Mouse (Mus musculus): ENCODE results near the gene Ostm1. TPM values are rescaled to one million over a fixed set of nuclear protein-coding genes. Genes with fewer than 3 reads are reported as not detected.

Ostm1 gene
- polyA plus RNA-seq, 1 experiment from 2014 or later: 23.9 TPM

GRCm38 (mm10) chr10:42661916-42662315 is 78.3 kb downstream of the Ostm1 start:
- TF ChIP-seq EP300 (IDR thresholded peaks at IDR 0.05) (no peak), CTCF (IDR thresholded peaks at IDR 0.05) (no peak)
- 83% methylated on average over 2 of the region's 2 CpGs for WGBS

DNA sequence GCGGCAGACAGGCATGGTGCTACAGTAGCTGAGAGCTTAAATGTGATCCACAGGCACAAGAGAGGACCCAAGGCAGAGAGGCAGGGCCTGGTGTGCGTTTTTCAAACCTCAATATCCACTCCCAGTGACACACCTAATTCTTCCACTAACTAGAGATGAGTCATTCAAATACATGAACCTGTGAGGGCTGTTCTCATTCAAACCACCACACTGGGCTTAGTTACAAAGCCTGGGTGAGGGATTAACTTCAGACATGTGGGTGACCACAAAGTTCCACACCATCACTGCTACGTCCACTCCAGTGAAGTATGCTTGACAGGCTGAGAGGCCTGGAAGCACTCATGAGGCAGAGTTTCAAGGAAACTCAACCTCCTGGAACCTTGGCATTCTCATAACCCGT is 86.3 kb downstream of the Ostm1 start:
- Histone ChIP-seq H3K27ac (ENCODE audit: low read length) (no peak overlapping the region), H3K27me3 (replicated peaks; ENCODE audit: insufficient read depth, low read length) (no peaks in the 10 kb centered on the region), H3K36me3 (ENCODE audit: insufficient read depth, low read length) (no peaks in the 10 kb centered on the region), H3K9me3 (ENCODE audit: low read length) (no peaks in the 10 kb centered on the region), H3K4me1 (ENCODE audit: insufficient read depth, low read depth, low read length) (no peaks in the 10 kb centered on the region), H3K4me3 (ENCODE audit: low read depth, low read length) (no peak overlapping the region), H3K4me2 (replicated peaks; ENCODE audit: low read depth, low read length) (no peak overlapping the region), H3K9ac (replicated peaks; ENCODE audit: low read depth) (no peak overlapping the region)
- ATAC-seq (0 out of 2 replicates have a peak, but pooled peaks have one; percentile 11), DNase-seq (ENCODE audit: low spot score) (peak; percentile 22)
- 69% methylated on average over 4 of the region's 4 CpGs for WGBS
- TF ChIP-seq EP300 (IDR thresholded peaks at IDR 0.05) (no peak), CTCF (IDR thresholded peaks at IDR 0.05) (no peak)

More at GRCm38 (mm10) chr10:42661916-42662315, 78.3 kb downstream of the Ostm1 start:
- Histone ChIP-seq H3K27me3 (replicated peaks; ENCODE audit: insufficient read depth, low read length) (no peaks in the 10 kb centered on the region), H3K9me3 (ENCODE audit: low read length) (no peaks in the 10 kb centered on the region), H3K9ac (replicated peaks; ENCODE audit: low read depth) (no peak overlapping the region), H3K27ac (ENCODE audit: low read length) (no peak overlapping the region), H3K36me3 (ENCODE audit: insufficient read depth, low read length) (no peaks in the 10 kb centered on the region), H3K4me1 (ENCODE audit: insufficient read depth, low read depth, low read length) (no peaks in the 10 kb centered on the region), H3K4me2 (replicated peaks; ENCODE audit: low read depth, low read length) (no peak overlapping the region), H3K4me3 (ENCODE audit: low read depth, low read length) (no peak overlapping the region)
- no peak for ATAC-seq
- no peak for DNase-seq (ENCODE audit: low spot score)

GRCm38 (mm10) chr10:42672798-42673197 is 89.2 kb downstream of the Ostm1 start:
- H3K36me3 ChIP-seq (ENCODE audit: insufficient read depth, low read length): no peaks in the 10 kb centered on the region
- ATAC-seq: no peak
- H3K9ac ChIP-seq (replicated peaks; ENCODE audit: low read depth): no peak overlapping the region
- H3K4me3 ChIP-seq (ENCODE audit: low read depth, low read length): no peak overlapping the region
- no peaks in the 10 kb centered on the region for H3K27me3 ChIP-seq (replicated peaks; ENCODE audit: insufficient read depth, low read length)
- H3K9me3 ChIP-seq (ENCODE audit: low read length): no peaks in the 10 kb centered on the region
- no peak overlapping the region for H3K27ac ChIP-seq (ENCODE audit: low read length)
- H3K4me1 ChIP-seq (ENCODE audit: insufficient read depth, low read depth, low read length): no peaks in the 10 kb centered on the region
- TF ChIP-seq CTCF (IDR thresholded peaks at IDR 0.05) (no peak), EP300 (IDR thresholded peaks at IDR 0.05) (no peak)
- no peak for DNase-seq (ENCODE audit: low spot score)
- no peak overlapping the region for H3K4me2 ChIP-seq (replicated peaks; ENCODE audit: low read depth, low read length)
- 63% methylated on average over 3 of the region's 3 CpGs for WGBS

- Histone ChIP-seq H3K9ac (replicated peaks; ENCODE audit: low read depth) (no peak overlapping the region), H3K4me1 (ENCODE audit: insufficient read depth, low read depth, low read length) (peaks cover 6% of the 10 kb centered on the region; the same call in 1 of the 2 replicates), H3K27me3 (replicated peaks; ENCODE audit: insufficient read depth, low read length) (no peaks in the 10 kb centered on the region), H3K9me3 (ENCODE audit: low read length) (no peaks in the 10 kb centered on the region), H3K36me3 (ENCODE audit: insufficient read depth, low read length) (no peaks in the 10 kb centered on the region), H3K4me3 (ENCODE audit: low read depth, low read length) (no peak overlapping the region), H3K4me2 (replicated peaks; ENCODE audit: low read depth, low read length) (no peak overlapping the region), H3K27ac (ENCODE audit: low read length) (no peak overlapping the region)
- no peak for ATAC-seq
- DNase-seq (ENCODE audit: low spot score): no peak
- WGBS: 79% methylated on average over 4 of the region's 4 CpGs
- TF ChIP-seq CTCF (IDR thresholded peaks at IDR 0.05) (no peak), EP300 (IDR thresholded peaks at IDR 0.05) (no peak)
These were observed 91.9 kb downstream of the Ostm1 start for GRCm38 (mm10) chr10:42675571-42675970.

DNA sequence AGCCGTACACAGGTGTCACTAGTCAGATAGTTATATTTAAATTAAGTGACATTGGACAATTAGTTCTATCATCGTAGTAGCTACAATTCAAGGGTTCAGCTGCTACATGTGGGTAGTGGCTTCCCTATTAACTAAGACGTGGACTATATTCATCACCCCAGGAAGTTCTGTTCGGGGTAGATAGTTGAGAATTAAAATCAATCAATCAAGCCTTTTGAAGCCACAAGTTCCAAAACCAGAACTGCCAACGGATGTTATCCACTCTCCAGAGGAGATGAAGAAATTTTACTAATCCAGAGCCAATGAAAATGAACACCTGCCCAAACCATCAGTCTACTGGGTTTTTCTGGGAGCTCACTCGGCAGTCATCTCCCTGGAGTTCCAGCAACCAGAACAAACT is 94.7 kb downstream of the Ostm1 start:
- DNase-seq (ENCODE audit: low spot score) (no peak), ATAC-seq (no peak)
- peak overlapping the region; percentile 78 for H3K4me3 ChIP-seq (ENCODE audit: low read depth, low read length)
- WGBS: 40% methylated on average over 6 of the region's 6 CpGs
- H3K27me3 ChIP-seq (replicated peaks; ENCODE audit: insufficient read depth, low read length): no peaks in the 10 kb centered on the region
- H3K4me1 ChIP-seq (ENCODE audit: insufficient read depth, low read depth, low read length): peaks cover 6% of the 10 kb centered on the region; the same call in 1 of the 2 replicates
- H3K9ac ChIP-seq (replicated peaks; ENCODE audit: low read depth): no peak overlapping the region
- TF ChIP-seq EP300 (IDR thresholded peaks at IDR 0.05) (no peak), CTCF (IDR thresholded peaks at IDR 0.05) (no peak)
- H3K9me3 ChIP-seq (ENCODE audit: low read length): no peaks in the 10 kb centered on the region
- H3K36me3 ChIP-seq (ENCODE audit: insufficient read depth, low read length): no peaks in the 10 kb centered on the region
- peak overlapping the region; percentile 95 for H3K4me2 ChIP-seq (replicated peaks; ENCODE audit: low read depth, low read length)
- H3K27ac ChIP-seq (ENCODE audit: low read length): no peak overlapping the region

DNA sequence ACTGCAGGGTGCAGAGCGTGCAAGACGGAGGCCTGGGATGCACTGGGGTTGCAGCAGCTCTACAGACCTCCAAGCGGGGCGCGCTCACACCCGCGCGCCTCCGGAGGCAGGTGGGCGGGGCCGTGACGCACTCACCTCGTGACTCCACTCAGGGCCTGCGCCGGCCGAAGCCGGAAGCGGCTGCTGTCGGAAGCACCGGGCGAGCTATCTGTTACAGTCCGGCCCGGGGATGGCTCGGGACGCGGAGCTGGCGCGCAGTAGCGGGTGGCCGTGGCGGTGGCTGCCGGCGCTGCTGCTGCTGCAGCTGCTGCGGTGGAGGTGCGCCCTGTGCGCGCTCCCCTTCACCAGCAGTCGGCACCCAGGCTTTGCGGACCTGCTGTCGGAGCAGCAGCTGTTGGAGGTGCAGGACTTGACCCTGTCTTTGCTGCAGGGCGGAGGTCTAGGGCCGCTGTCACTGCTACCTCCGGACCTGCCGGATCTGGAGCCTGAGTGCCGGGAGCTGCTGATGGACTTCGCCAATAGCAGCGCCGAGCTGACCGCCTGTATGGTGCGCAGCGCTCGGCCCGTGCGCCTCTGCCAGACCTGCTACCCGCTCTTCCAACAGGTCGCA is 95.2 kb downstream of the Ostm1 start:
- WGBS: under 1% methylated on average over 44 of the region's 56 CpGs
- peak; percentile 94 for DNase-seq (ENCODE audit: low spot score)
- H3K27ac ChIP-seq (ENCODE audit: low read length): 0 out of 2 replicates have a peak overlapping the region, but pooled peaks have one; percentile 39

More for the DNA sequence above, 95.2 kb downstream of the Ostm1 start:
- H3K27me3 ChIP-seq (replicated peaks; ENCODE audit: insufficient read depth, low read length): no peaks in the 10 kb centered on the region
- H3K9ac ChIP-seq (replicated peaks; ENCODE audit: low read depth): peak overlapping the region; percentile 42; the same call in 1 of the 2 replicates
- peak overlapping the region; percentile 95 for H3K4me2 ChIP-seq (replicated peaks; ENCODE audit: low read depth, low read length)
- H3K4me1 ChIP-seq (ENCODE audit: insufficient read depth, low read depth, low read length): peaks cover 6% of the 10 kb centered on the region; the same call in 1 of the 2 replicates
- ATAC-seq: peak; percentile 99
- H3K36me3 ChIP-seq (ENCODE audit: insufficient read depth, low read length): 0 out of 2 replicates have a peak, but pooled peaks cover 2% of the 10 kb centered on the region
- H3K9me3 ChIP-seq (ENCODE audit: low read length): no peaks in the 10 kb centered on the region
- H3K4me3 ChIP-seq (ENCODE audit: low read depth, low read length): peak overlapping the region; percentile 78
- TF ChIP-seq EP300 (IDR thresholded peaks at IDR 0.05) (no peak), CTCF (IDR thresholded peaks at IDR 0.05) (peak; percentile 4; the same call in 1 of the 2 replicates)
